Mouse (Mus musculus) CD8-positive naive resting alpha-beta T cell, adult 57 days (primary cell): ENCODE measurements around the gene C8b. TPM values are rescaled to one million over a fixed set of nuclear protein-coding genes. Genes with fewer than 3 reads are reported as not detected.

Source experiments
- total RNA-seq: library from RNA; stranded (reverse); gene quantifications from one replicate; pipeline ENCODE4 v1.2.4, GENCODE M21; 2023

The C8b gene
- total RNA-seq: not detected

DNA sequence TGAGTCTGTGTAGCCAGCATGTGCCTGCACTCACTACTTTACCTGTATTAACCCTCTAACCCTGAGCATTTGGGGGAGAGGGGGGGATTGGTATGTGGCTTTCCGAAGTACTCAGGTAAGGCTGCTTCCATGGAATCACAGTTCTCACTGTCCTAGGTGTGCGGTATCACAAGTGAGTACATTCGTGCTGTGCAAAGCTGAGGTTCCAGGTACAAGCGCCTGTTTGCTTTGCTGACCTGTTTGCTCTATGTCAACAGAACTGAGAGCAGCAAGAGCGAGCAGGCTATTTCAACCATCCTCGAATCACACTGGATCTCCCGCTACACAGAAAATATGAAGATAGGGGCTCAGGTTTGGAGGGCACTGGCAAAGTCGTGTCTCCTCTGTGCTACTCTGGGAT is at the start of gene C8b:
Gene C8b (plus strand): TSS at position 253 of the 400 bp plus-strand sequence.

Other genes starting within 250 kb of the C8b start
- gene Gm17662, start 91.0 kb downstream of the C8b start, total RNA-seq: not detected
- not detected for gene C8a, start 110.1 kb downstream of the C8b start, total RNA-seq
- not detected for gene Fyb2, start 147.1 kb downstream of the C8b start, total RNA-seq